Mouse (Mus musculus) cerebellum, adult 2 months (tissue): ENCODE measurements around the gene Fry.

Experiments used
- CTCF ChIP-seq: fragments of 200-500 bp; IDR thresholded peaks from 2 replicates; pipeline ENCODE4 v1.5.1; 2011; ENCODE audit warnings: low read depth, mild to moderate bottlenecking, control low read depth, low read length, moderate library complexity, borderline replicate concordance; ENCODE audit not compliant: insufficient read depth
- POLR2A ChIP-seq: fragments of 200-500 bp; IDR thresholded peaks from 2 replicates; pipeline ENCODE4 v1.6.1; 2011; ENCODE audit warnings: low read length, control low read depth, borderline replicate concordance; ENCODE audit not compliant: insufficient read depth

- TF ChIP-seq CTCF (no peak), POLR2A (no peak)
Observed at GRCm38 (mm10) chr5:150130144-150130543, 11.7 kb downstream of the Fry start.
